18 mouse cellular contexts compared by ENCODE assay signal in the genomic region with DNA sequence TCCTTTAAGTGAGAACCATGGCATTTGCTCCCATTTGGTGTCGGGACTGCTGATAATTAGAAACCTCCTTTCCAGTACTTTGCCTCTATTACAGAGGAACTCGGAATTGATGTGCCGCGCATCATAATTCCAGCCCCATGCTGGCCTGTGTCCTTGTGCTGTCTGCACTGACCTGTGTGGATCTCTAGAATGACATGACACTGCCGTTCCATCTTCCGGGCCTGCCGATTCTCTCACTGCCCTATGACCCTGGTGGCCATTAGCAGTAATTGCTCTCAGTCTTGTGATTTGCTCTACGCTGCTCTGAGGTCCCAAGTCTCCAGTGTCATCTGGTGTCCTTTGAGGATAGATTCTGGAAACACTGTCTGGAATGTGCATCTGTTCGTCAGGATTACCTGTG.
DNase-seq lines count a peak whose midpoint lies in the region; TF ChIP-seq lines count a peak whose summit lies in the region.
"Had no signal": no experiment of that assay in that cellular context is flagged by ENCODE, and none has a peak within 500 bp of the region (broad histone marks: within the 10 kb centered on the region; RNA-seq: fewer than 3 reads in every experiment).

No protein-coding gene starts in this region.

- intact Hi-C loops in gastrocnemius, adult 2 months (cut with DNase I), result no loop called here
- intact Hi-C loops in left cerebral cortex, adult 2 months (cut with DNase I), result no loop called here
- intact Hi-C loops in left cerebral cortex, postnatal 14 days (cut with DNase I), result no loop called here

- TF ChIP-seq CTCF in gastrocnemius, adult 2 months (IDR thresholded peaks at IDR 0.05), result 0 out of 2 replicates have a peak, but pooled peaks have one; percentile 1
- peak; percentile 10 for TF ChIP-seq CTCF in left cerebral cortex, adult 2 months (IDR thresholded peaks at IDR 0.05)
- TF ChIP-seq CTCF in ES-Bruce4 (IDR thresholded peaks at IDR 0.05; ENCODE audit: low read depth, low read length), result peak; percentile 23

- H3K36me3 ChIP-seq in ES-Bruce4 (ENCODE audit: control insufficient read depth, insufficient read depth, low read length, poor library complexity, severe bottlenecking), result no peaks in the 10 kb centered on the region
- H3K36me3 ChIP-seq: embryonic facial prominence, embryonic 10.5 days; heart, embryonic 13.5 days; hindbrain, embryonic 12.5 days; neural tube, embryonic 15.5 days had no signal

- no peaks in the 10 kb centered on the region; the same call in 1 of the 2 replicates for H3K9me3 ChIP-seq in ES-Bruce4 (replicated peaks; ENCODE audit: control insufficient read depth, insufficient read depth, low read length, poor library complexity, severe bottlenecking)
- H3K9me3 ChIP-seq: hindbrain, embryonic 12.5 days; neural tube, embryonic 15.5 days had no signal

- DNase-seq in gastrocnemius, adult 2 months, result no peak
- no peak for DNase-seq in gastrocnemius, postnatal 25 days
- DNase-seq in left cerebral cortex, adult 2 months (ENCODE audit: extremely low spot score in 1 of 2, low spot score in 2 of 2), result no peak
- no peak for DNase-seq in left cerebral cortex, postnatal 14 days (ENCODE audit: low spot score in 2 of 2)
- DNase-seq in embryo, embryonic 9.5 days (ENCODE audit: extremely low spot score), result peak; percentile 16
- no peak for DNase-seq in adrenal gland, adult 8-10 months
- DNase-seq in ovary, postnatal 36 days (ENCODE audit: low spot score), result no peak
- DNase-seq: adrenal gland, adult 2 months; cerebellum, adult 9-11 months; gastrocnemius, postnatal 36 days; kidney, adult 8-10 months; thymus, postnatal 36 days had no signal

- H3K4me1 ChIP-seq in ES-Bruce4 (ENCODE audit: control insufficient read depth, insufficient read depth, low read length), result peaks cover 5% of the 10 kb centered on the region

- no peak for TF ChIP-seq POLR2A in ES-Bruce4 (IDR thresholded peaks at IDR 0.05; ENCODE audit: insufficient read depth, low read length)

- TF ChIP-seq EP300 in ES-Bruce4 (IDR thresholded peaks at IDR 0.05; ENCODE audit: insufficient read depth, low read depth, low read length), result no peak

- H3K27ac ChIP-seq in gastrocnemius, adult 2 months, result no peak overlapping the region
- no peak overlapping the region for H3K27ac ChIP-seq in left cerebral cortex, adult 2 months
- H3K27ac ChIP-seq in ES-Bruce4 (ENCODE audit: insufficient read depth, low read length), result no peak overlapping the region
- H3K27ac ChIP-seq: embryonic facial prominence, embryonic 10.5 days; heart, embryonic 13.5 days; hindbrain, embryonic 12.5 days; neural tube, embryonic 15.5 days had no signal

- H3K27me3 ChIP-seq in ES-Bruce4 (ENCODE audit: control insufficient read depth, insufficient read depth, low read length, poor library complexity, severe bottlenecking), result no peaks in the 10 kb centered on the region
- H3K27me3 ChIP-seq: CH12.LX; heart, embryonic 13.5 days; hindbrain, embryonic 12.5 days; neural tube, embryonic 15.5 days had no signal

- H3K9ac ChIP-seq in ES-Bruce4 (ENCODE audit: low read depth, poor library complexity, severe bottlenecking), result no peak overlapping the region
- H3K9ac ChIP-seq: heart, embryonic 13.5 days; hindbrain, embryonic 12.5 days; neural tube, embryonic 15.5 days had no signal

- no peak overlapping the region for H3K4me3 ChIP-seq in gastrocnemius, adult 2 months
- H3K4me3 ChIP-seq in left cerebral cortex, adult 2 months, result no peak overlapping the region
- no peak overlapping the region for H3K4me3 ChIP-seq in ES-Bruce4 (ENCODE audit: low read depth, low read length)
- H3K4me3 ChIP-seq: embryonic facial prominence, embryonic 10.5 days; heart, embryonic 13.5 days; hindbrain, embryonic 12.5 days; neural tube, embryonic 15.5 days had no signal
